Mouse (Mus musculus) liver, embryonic 15.5 days (tissue): Measurements from ENCODE around the gene C87436. TPM values are rescaled to one million over a fixed set of nuclear protein-coding genes. Genes with fewer than 3 reads are reported as not detected.

Experiments used
- ATAC-seq: fragments of 200-750 bp; cut with Nextera tagmentation; 2 replicates; pipeline ENCODE4 v1.8.0; 2017; ENCODE audit warnings: moderate number of reproducible peaks, mild to moderate bottlenecking, moderate library complexity; ENCODE audit not compliant: insufficient read depth
- H3K27ac ChIP-seq: fragments of 300-500 bp; sonication (generic); replicated peaks from 2 replicates; pipeline ENCODE4 v1.5.1; 2015; ENCODE audit warnings: mild to moderate bottlenecking, inconsistent platforms
- H3K27me3 ChIP-seq: fragments of 300-500 bp; sonication (generic); 2 replicates; pipeline ENCODE4 v1.6.1; 2015; ENCODE audit warnings: mild to moderate bottlenecking, inconsistent platforms
- H3K36me3 ChIP-seq: fragments of 300-500 bp; sonication (generic); replicated peaks from 2 replicates; pipeline ENCODE4 v1.6.1; 2015; ENCODE audit warnings: moderate library complexity, mild to moderate bottlenecking, inconsistent platforms
- H3K4me1 ChIP-seq: fragments of 300-500 bp; sonication (generic); replicated peaks from 2 replicates; pipeline ENCODE4 v1.6.1; 2015; ENCODE audit warnings: inconsistent platforms
- H3K4me2 ChIP-seq: fragments of 300-500 bp; sonication (generic); 2 replicates; pipeline ENCODE4 v1.6.1; 2015; ENCODE audit warnings: moderate library complexity, mild to moderate bottlenecking, inconsistent platforms
- H3K4me3 ChIP-seq: fragments of 300-500 bp; sonication (generic); replicated peaks from 2 replicates; pipeline ENCODE4 v1.5.1; 2015; ENCODE audit warnings: mild to moderate bottlenecking, inconsistent platforms
- H3K9ac ChIP-seq: fragments of 300-500 bp; sonication (generic); 2 replicates; pipeline ENCODE4 v1.6.1; 2015; ENCODE audit warnings: moderate library complexity, mild to moderate bottlenecking, inconsistent platforms
- H3K9me3 ChIP-seq: fragments of 300-500 bp; sonication (generic); replicated peaks from 2 replicates; pipeline ENCODE4 v1.6.1; 2016; ENCODE audit warnings: inconsistent platforms
- WGBS: fragments of 180-500 bp; shearing (Covaris S2); methylation state at CpG from one replicate; pipeline ENCODE4 v1.1.7; 2015; ENCODE audit warnings: mixed read lengths; ENCODE audit not compliant: insufficient replicate concordance; 5-methylcytosine and 5-hydroxymethylcytosine counted together
- polyA plus RNA-seq: library from polyadenylated mRNA; unstranded; fragments of >200 nt; fragmentation: Nextera tagmentation; extraction: Ambion mirVana; gene quantifications from 2 replicates; pipeline ENCODE4 v1.2.1, GENCODE M21; 2015

The C87436 gene
- polyA plus RNA-seq, 1 experiment from 2014 or later: 11.1 TPM

DNA sequence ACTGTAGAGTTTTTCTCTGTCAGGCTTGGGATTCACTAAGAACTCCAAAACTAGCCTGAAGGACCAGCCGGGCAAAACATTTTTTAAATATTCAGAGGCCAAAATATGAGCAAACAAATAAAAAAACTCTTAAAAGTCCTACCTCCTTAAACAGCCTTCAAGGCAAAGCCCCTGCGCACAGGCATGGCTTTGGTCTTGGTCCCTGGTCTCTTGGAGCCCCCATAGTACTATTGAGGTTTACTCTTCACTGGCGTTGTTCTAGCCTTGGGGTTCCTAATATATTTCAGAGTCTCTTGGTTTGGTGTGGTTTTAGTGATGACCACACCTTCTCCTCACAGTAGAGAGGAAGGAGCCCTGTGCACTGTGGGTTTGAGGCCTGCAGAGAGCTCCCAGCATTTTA, 6.6 kb upstream of the C87436 start:
- ATAC-seq: no peak
- Histone ChIP-seq H3K27ac (no peak overlapping the region), H3K27me3 (no peaks in the 10 kb centered on the region), H3K9me3 (no peaks in the 10 kb centered on the region), H3K36me3 (peaks cover 53% of the 10 kb centered on the region), H3K4me3 (no peak overlapping the region), H3K4me2 (no peak overlapping the region), H3K9ac (no peak overlapping the region), H3K4me1 (no peaks in the 10 kb centered on the region)
- 88% methylated on average over 3 of the region's 3 CpGs for WGBS

DNA sequence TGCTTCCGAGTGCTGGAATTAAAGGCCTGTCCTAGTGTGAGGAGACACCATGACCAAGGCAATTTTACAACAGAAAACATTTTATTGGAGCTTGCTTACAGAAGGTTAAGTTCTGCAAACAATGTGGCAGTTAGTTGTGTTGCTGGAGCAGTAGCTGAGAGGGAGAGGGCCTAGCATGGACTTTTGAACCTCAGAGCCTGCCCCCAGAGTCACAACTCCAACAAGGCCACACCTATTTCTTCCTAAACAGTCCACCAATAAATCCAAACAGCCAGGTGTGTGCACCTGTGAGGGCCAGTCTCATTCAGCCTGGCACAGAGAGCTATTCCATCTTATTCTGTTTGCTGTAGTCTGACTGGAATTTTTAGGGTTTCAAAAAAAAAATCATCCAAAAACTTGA, 4.5 kb upstream of the C87436 start:
- Histone ChIP-seq H3K27ac (no peak overlapping the region), H3K9me3 (no peaks in the 10 kb centered on the region), H3K4me1 (peaks cover 5% of the 10 kb centered on the region; the same call in 1 of the 2 replicates), H3K4me2 (no peak overlapping the region), H3K27me3 (no peaks in the 10 kb centered on the region), H3K36me3 (peaks cover 33% of the 10 kb centered on the region), H3K4me3 (no peak overlapping the region), H3K9ac (no peak overlapping the region)
- ATAC-seq: no peak
- 69% methylated on average over 1 of the region's 1 CpGs for WGBS

DNA sequence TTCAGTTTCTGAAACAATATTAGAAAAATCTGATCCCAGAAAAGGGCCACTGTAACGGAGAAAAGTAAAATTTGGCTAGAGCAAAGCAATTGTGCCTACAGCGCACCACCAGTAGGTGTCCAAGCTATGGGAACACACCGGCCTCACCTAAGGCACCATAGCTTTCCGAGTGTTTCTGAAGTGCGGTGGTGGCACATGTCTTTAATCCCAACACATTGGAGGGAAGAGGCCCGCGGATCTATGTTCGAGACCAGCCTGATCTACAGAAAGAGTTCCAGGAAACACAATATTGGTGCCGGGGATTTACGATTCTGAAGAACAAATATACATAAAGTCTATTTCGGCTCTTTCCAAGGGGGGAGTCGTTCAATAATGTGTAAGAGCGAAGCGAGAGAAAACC, 463 bp upstream of the C87436 start:
- Histone ChIP-seq H3K4me2 (peak overlapping the region; percentile 86), H3K27me3 (no peaks in the 10 kb centered on the region), H3K27ac (peak overlapping the region; percentile 95), H3K9ac (peak overlapping the region; percentile 88), H3K4me1 (peaks cover 20% of the 10 kb centered on the region), H3K9me3 (no peaks in the 10 kb centered on the region), H3K36me3 (peaks cover 21% of the 10 kb centered on the region), H3K4me3 (peak overlapping the region; percentile 85)
- ATAC-seq: peak; percentile 58
- 2% methylated on average over 14 of the region's 14 CpGs for WGBS

DNA sequence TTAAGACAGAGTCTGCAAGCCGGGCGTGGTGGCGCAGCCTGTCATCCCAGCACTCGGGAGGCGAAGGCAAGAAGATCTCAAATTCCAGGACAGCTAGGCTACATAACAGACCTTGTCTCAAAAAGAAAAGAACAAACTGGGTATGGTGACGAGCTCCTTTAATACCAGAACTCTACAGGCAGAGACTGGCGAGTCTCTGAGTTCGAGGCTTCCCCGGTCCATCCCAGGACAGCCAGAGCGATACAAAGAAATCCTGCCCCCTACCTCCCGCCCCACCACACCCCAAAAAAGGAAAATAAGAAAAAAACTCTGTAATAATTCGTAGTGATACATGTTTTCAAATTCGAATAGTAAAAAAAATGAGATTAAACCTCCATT, 934 bp downstream of the C87436 start:
- H3K27me3 ChIP-seq: no peaks in the 10 kb centered on the region
- peak overlapping the region; percentile 95 for H3K27ac ChIP-seq
- H3K9me3 ChIP-seq: no peaks in the 10 kb centered on the region
- WGBS: 1% methylated on average over 13 of the region's 13 CpGs
- H3K4me3 ChIP-seq: peak overlapping the region; percentile 85
- H3K4me2 ChIP-seq: peak overlapping the region; percentile 86
- peak overlapping the region; percentile 88 for H3K9ac ChIP-seq
- peaks cover 20% of the 10 kb centered on the region for H3K4me1 ChIP-seq
- H3K36me3 ChIP-seq: peaks cover 29% of the 10 kb centered on the region
- no peak for ATAC-seq

DNA sequence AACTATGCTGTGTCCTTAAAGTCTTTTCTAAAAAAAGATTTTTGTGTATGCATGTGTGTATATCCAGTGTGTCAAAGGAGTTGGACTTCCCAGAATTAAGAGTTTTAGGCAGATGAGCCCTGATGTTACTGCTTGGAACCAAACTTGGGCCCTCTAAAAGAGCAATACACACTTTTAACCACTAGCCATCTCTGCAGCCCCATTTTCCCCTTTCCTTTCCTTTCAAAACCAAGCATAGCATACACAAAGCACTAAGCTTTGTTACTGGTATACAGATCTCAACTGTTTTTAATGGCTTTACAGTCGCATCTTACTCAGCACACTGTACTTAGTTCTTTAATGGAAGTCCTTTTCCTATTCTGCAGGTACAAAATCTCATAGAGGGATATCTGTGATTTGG, 1.4 kb downstream of the C87436 start:
- no peaks in the 10 kb centered on the region for H3K27me3 ChIP-seq
- peak overlapping the region; percentile 88 for H3K9ac ChIP-seq
- ATAC-seq: no peak
- peak overlapping the region; percentile 85 for H3K4me3 ChIP-seq
- H3K27ac ChIP-seq: peak overlapping the region; percentile 95; the same call in 1 of the 2 replicates
- peaks cover 33% of the 10 kb centered on the region for H3K36me3 ChIP-seq
- H3K4me1 ChIP-seq: peaks cover 20% of the 10 kb centered on the region
- no peaks in the 10 kb centered on the region for H3K9me3 ChIP-seq
- 79% methylated on average over 1 of the region's 1 CpGs for WGBS
- H3K4me2 ChIP-seq: peak overlapping the region; percentile 86

DNA sequence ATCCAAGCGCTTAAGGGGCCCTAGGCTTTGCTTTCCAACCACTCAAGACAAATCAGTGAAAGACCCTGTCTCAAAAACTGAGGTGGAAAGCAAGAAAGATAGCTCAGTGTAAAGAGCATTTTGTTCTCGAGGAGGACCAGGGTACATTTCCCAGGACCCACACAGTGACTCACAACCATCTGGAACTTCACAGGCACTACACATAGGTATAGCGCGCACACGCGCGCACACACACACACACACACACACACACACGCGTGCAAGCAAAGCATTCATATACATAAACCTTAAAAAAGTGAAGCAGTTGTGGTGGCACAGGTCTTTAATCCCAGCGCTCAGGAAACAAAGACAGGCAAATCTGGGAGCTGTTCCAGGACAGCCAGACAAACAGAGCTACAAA, 3.4 kb downstream of the C87436 start:
- no peaks in the 10 kb centered on the region for H3K27me3 ChIP-seq
- no peak overlapping the region for H3K4me2 ChIP-seq
- no peak overlapping the region for H3K4me3 ChIP-seq
- peaks cover 20% of the 10 kb centered on the region for H3K4me1 ChIP-seq
- H3K9me3 ChIP-seq: no peaks in the 10 kb centered on the region
- H3K36me3 ChIP-seq: peaks cover 43% of the 10 kb centered on the region
- H3K27ac ChIP-seq: no peak overlapping the region
- ATAC-seq: no peak
- WGBS: 83% methylated on average over 10 of the region's 10 CpGs
- H3K9ac ChIP-seq: no peak overlapping the region

DNA sequence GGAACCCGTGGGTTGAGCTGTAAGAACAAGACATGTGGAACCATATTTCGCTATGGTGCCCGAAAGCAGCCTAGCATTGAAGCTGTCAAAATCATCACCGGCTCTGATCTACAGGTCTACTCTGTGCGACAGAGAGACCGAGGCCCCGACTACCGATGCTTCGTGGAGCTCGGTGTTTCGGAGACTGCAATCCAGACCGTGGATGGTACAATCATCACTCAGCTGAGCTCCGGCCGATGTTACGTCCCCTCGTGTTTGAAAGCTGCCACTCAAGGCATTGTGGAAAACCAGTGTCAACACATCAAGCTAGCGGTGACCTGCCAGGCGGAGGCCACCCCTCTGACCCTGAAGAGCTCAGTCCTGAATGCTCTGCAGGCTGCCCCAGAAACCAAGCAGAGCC, 7.4 kb downstream of the C87436 start:
- ATAC-seq: no peak
- H3K36me3 ChIP-seq: peaks cover 70% of the 10 kb centered on the region
- H3K4me2 ChIP-seq: no peak overlapping the region
- H3K27ac ChIP-seq: no peak overlapping the region
- 86% methylated on average over 18 of the region's 18 CpGs for WGBS
- H3K4me1 ChIP-seq: no peaks in the 10 kb centered on the region
- H3K27me3 ChIP-seq: no peaks in the 10 kb centered on the region
- H3K9ac ChIP-seq: no peak overlapping the region
- no peaks in the 10 kb centered on the region for H3K9me3 ChIP-seq
- H3K4me3 ChIP-seq: no peak overlapping the region

DNA sequence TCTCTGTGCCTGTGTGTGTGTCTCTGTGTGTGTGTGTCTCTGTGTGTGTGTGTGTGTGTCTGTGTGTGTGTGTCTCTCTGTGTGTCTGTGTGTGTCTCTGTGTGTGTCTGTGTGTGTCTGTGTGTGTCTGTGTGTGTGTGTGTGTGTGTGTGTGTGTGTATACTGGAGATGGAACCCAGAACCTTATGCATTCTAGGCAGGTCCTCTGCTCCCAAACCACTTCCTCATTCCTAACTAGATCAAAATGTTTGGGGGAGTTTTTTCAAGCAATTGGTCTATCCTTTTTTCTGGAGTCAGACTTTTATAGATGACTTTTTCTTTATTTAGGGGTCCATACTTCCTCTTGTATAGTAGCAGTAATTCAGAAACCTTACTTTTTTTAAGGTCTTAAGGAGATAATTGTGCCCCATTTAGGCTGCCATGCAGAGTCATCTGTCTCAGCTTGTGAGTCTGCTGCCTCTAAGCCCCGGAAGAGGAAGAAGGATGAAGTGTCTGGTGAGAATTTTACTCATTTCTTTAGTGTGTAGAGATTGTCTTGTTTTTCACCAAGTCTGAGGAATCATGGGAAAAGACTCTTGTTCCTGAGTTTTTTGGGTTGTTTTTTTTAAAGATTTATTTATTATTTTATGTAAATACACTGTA, 8.9 kb downstream of the C87436 start:
- no peak overlapping the region for H3K27ac ChIP-seq
- H3K4me1 ChIP-seq: no peaks in the 10 kb centered on the region
- H3K9ac ChIP-seq: no peak overlapping the region
- no peak for ATAC-seq
- peaks cover 71% of the 10 kb centered on the region for H3K36me3 ChIP-seq
- no peaks in the 10 kb centered on the region for H3K27me3 ChIP-seq
- no peak overlapping the region for H3K4me2 ChIP-seq
- H3K9me3 ChIP-seq: no peaks in the 10 kb centered on the region
- 31% methylated on average over 1 of the region's 1 CpGs for WGBS
- no peak overlapping the region for H3K4me3 ChIP-seq

DNA sequence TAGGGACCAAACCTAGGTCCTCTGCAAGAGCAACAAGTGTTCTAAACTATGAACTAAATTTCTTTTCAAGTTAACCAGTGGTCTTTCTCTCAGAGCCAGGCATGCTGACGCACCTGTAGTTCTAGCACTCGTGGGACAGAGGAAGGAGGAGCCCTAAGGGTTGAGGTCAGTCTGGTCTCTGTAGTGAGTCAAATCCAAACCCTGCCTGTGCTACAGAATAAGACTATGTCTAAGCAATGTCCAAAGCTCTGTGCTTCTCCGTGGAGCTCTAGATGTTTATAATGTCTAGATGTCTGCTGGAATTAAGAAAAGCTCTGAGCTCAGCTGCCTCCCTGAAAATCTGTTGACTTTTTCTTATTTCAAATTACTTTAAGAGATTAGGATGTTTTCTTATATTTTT, 18.6 kb downstream of the C87436 start:
- 73% methylated on average over 3 of the region's 3 CpGs for WGBS
- Histone ChIP-seq H3K4me2 (no peak overlapping the region), H3K4me1 (no peaks in the 10 kb centered on the region), H3K36me3 (peaks cover 77% of the 10 kb centered on the region), H3K4me3 (no peak overlapping the region), H3K27ac (no peak overlapping the region), H3K9ac (no peak overlapping the region), H3K27me3 (no peaks in the 10 kb centered on the region), H3K9me3 (no peaks in the 10 kb centered on the region)
- no peak for ATAC-seq

DNA sequence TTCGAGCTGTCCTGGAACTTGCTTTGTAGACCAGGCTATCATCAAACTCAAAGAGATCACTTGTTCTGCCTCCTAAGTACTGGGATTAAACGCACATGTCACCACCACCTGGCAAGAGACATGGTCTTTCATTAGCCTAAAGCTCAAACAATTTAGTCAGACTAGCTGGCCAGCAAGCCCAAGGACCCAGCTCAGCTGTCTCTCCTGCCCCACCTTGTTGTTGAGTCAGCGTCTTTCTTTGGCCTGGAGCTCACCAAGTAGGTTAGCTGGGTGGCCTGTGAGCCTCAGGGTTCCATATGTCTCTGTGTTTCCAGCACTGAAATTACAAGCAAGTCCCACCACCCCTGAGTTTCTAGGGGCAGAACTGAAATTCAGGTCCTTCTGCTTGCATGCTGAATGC, 24.9 kb downstream of the C87436 start:
- H3K27me3 ChIP-seq: no peaks in the 10 kb centered on the region
- no peak overlapping the region for H3K4me3 ChIP-seq
- no peak for ATAC-seq
- H3K4me1 ChIP-seq: no peaks in the 10 kb centered on the region
- H3K9ac ChIP-seq: no peak overlapping the region
- H3K27ac ChIP-seq: no peak overlapping the region
- no peaks in the 10 kb centered on the region for H3K9me3 ChIP-seq
- 72% methylated on average over 3 of the region's 3 CpGs for whole genome bisulfite sequencing
- H3K36me3 ChIP-seq: peaks cover 67% of the 10 kb centered on the region
- no peak overlapping the region for H3K4me2 ChIP-seq

DNA sequence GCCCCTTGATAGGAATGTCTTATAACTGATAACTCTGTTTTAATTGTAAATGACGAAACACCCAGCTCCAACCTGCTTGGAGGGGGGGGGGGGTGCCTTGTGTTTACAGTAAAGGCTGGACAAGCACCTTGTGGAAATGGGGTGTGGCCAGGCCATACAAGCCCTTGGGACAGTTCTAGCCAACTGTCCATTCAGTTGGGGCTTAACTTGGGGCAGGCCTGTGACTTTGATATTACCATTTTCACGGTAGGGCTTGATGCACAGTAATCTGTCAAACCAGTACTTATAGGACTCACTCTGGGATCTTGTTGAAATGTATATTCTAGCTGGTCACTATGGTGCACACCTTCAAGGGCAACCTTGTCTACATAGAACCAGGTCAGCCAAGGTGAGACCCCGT, 33.1 kb downstream of the C87436 start:
- 48% methylated on average over 3 of the region's 3 CpGs for WGBS
- Histone ChIP-seq H3K36me3 (peaks cover 29% of the 10 kb centered on the region), H3K4me3 (peak overlapping the region; percentile 61), H3K9me3 (no peaks in the 10 kb centered on the region), H3K27ac (peak overlapping the region; percentile 34; the same call in 1 of the 2 replicates), H3K9ac (peak overlapping the region; percentile 65; the same call in 1 of the 2 replicates), H3K27me3 (no peaks in the 10 kb centered on the region), H3K4me1 (peaks cover 32% of the 10 kb centered on the region), H3K4me2 (peak overlapping the region; percentile 86)
- no peak for ATAC-seq

DNA sequence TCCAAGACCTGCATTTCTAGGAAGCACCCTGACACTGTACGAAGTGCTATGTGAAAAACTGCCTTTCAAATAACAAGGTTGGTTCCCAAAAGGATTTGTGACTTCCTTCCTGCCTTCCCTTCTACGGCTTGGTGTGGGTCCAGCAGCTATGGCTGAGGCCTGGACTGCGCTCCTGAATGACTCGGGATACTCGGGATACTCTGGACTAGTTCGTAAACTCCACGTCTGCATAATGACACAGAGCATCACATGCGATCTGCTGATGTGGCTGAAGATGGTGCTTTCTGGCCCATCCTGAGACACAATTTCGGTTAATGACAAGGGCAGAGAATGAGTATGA, 33.6 kb downstream of the C87436 start:
- no peaks in the 10 kb centered on the region for H3K9me3 ChIP-seq
- H3K4me1 ChIP-seq: peaks cover 32% of the 10 kb centered on the region
- peak overlapping the region; percentile 86 for H3K4me2 ChIP-seq
- WGBS: 11% methylated on average over 9 of the region's 9 CpGs
- peak overlapping the region; percentile 61 for H3K4me3 ChIP-seq
- peak; percentile 23 for ATAC-seq
- peak overlapping the region; percentile 79 for H3K27ac ChIP-seq
- peaks cover 26% of the 10 kb centered on the region for H3K36me3 ChIP-seq
- H3K27me3 ChIP-seq: no peaks in the 10 kb centered on the region
- peak overlapping the region; percentile 65 for H3K9ac ChIP-seq
